Mouse (Mus musculus) layer of hippocampus, adult 11-12 months (tissue): ENCODE measurements around the gene Notch2.

Experiments
- DNase-seq: peaks from one replicate; pipeline ENCODE4 v3.0.0; 2022; ENCODE audit warnings: low spot score

Notch2 gene

DNA sequence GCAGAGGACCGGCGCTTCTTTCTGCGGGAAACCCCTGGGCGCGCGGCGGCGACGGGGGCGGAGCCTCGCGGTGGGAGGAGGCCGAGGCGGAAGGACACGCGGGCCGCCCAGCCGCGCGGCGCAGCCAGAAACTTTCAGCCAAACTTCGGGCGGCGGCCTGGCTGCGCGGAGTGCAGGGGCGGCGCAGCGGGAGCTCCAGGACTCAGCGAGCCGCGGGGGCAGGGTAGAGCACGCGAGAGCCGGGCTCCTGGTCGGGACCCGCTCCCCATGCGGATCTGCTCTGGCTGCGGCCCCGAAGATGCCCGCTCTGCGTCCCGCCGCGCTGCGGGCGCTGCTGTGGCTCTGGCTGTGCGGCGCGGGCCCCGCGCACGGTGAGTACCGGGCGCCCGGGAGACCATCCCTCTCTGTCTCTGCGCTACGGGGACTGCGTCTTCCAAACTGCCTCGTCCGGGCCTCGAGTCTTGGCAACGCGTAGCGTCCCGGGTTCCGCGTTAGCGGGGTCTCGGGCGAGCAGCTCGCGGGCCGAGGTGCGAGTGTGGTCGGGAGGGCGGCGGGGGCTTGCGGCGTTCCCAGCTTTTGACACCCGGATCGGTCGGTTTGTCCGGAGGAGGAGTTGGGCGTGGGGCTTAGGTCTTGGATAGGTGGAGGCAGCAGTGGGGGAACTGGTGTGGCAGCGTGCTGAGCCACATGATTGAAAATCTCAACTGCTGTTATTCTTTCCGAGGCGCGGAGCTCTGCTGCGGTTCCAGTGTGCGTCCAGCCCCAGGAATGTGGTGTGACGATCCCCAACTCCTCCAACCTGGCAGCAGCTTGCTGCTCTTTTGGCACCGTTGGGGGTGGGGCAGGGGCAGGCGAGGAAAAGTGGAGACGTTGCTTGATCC is at the start of gene Notch2:
Gene Notch2, plus strand, starts transcription at position 127 of the 881 bp plus-strand sequence.
- peak; percentile 93 for DNase-seq

DNA sequence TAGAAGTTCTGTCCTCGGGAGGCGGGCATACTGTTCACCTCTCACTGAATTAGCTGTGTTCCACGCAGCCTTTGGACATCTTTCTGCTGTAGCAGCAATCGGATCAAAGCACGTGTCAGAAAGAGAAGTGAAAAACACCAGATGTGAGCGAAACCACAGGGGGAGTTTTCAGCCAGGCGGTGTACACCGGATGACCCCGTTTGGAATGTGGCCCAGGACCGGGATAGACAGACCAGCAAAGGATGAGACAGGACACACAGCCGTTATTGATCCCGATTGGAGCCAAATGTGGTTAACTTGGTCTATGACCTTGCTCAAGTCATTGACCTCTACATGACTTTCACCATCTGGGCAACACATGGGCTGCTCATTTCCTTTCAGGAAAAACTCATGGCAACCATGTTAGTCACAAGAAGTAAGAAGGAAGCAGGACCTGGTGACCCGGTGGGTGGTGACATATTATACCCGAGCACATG is 48.4 kb upstream of the Notch2 start:
- peak; percentile 34 for DNase-seq

DNA sequence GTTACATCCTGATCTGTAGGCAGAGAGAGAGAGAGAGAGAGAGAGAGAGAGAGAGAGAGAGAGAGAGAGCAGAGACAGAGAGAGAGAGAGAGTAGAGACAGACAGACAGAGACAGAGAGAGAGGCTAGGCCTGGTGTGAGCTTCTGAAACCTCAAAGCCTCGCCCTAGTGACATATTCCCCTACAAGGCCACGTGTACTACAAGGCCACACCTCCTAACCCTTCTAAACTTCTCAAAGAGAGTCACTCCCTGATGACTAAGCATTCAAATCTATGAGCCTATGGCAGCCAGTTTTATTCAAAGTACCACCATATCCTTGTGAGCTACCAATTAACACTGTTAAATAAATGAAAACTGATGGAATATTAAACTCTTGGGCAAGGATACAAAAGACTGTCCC is 45.7 kb upstream of the Notch2 start:
- DNase-seq: no peak

DNA sequence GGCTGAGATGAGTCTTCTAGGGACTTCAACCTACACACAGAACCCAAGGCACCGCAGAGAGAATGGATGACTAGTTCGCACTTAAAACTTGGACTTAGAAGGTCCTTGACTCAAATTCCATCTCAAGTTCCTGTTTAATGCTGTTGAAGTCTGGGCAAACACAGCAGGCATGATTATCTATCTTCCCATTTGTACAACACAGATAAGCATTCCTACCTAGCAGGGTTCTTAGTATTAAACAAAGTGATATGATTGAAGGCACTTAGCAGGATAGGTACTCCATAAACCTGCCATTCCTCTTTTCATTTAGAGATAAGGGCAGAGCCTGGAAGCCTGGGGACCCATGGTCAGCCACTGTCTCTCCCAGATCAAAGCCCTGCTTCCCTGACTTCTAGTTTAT is 45.1 kb upstream of the Notch2 start:
- no peak for DNase-seq

DNA sequence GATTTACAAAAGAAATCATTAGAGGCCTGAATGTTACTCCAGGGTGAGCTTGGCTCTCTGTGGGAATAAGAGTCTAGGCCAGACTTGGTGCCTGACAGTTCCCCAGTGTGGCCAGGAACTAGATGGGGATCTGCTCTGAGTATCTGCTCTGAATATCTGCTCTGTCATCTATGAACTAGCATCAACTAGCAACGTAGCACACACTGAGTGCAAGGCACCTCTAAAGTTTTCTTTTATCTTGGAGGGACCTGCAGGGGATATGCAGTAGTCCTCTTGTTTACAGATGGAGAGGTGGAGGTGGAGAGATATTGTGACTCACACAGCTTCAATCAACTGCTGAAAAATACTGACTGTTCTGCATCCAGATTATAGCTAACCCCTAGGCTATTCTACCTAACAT is 44.3 kb upstream of the Notch2 start:
- no peak for DNase-seq

DNA sequence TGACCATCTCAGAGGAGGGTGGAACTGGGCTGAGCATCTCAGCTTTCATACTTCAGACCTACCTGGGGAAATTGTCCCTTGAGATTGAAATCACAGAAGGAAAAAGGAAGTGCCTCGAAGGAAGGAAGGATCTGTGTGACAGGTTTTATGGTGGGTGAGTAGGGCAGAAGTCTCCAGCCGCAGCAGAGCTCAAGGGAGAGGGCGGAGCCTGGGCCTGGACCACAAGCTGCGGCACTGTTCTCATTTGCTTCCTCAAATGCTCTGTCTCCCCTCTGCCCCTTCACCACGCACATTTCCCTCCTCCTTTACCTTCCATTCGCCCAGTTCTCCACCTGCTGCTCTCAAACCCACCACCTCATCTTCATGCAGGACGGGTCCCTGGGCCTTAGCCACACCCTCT is 42.2 kb upstream of the Notch2 start:
- no peak for DNase-seq

DNA sequence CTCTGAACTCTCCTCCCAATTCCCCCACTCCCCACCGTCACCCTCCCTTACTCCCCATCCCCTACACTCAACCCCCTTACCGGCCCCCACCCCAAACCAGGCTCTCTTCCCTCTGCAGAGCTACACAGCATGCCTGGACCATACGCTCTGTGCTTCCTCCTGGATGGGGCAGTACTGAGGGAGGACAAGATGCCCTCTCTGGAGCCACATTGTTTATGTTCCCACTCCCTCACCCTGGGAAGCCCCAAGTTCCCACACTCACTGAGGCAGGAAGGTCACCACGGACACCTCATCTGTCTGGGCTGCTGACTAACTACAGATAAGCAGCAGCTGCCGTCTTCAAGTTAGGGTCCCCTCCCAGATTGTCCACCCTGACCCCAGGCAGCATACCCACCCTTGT is 41.1 kb upstream of the Notch2 start:
- no peak for DNase-seq

DNA sequence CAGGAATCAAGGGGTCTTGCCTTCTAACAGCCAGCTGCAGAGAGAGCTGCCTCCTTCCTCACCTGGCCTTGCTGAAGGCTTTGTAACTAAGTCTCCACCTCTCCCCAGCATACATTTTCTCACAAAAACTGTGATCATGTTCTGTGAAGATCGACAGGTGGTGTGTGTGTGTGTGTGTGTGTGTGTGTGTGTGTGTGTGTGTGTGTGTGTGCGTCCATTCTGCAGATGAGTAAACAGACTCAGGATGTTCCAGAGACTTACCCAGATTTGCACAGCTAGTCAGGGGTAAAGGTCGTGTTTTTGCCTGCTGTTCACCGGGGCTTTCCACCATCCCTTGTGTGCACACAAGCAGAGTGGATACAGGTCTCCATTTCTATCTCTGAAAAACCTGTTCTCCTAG is 40.6 kb upstream of the Notch2 start:
- no peak for DNase-seq

DNA sequence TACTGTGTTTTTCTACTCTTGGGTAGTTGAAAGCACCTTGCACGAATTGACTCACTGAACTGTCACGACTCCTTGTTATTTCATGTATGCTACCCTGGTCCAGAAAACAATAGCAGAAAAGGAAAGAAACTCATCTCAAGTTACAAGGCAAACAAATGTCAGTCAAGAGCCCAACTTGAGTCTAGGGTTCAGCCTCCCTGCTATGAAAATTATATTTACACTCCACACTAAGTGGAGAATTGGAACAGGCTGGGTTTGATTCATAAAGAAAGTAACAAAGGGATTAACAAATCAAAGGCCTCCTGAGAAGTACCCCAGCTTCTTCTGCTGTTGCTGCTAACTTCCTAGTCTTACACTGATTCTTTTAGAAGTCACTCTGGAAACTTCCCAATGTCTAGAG is 40.0 kb upstream of the Notch2 start:
- no peak for DNase-seq

DNA sequence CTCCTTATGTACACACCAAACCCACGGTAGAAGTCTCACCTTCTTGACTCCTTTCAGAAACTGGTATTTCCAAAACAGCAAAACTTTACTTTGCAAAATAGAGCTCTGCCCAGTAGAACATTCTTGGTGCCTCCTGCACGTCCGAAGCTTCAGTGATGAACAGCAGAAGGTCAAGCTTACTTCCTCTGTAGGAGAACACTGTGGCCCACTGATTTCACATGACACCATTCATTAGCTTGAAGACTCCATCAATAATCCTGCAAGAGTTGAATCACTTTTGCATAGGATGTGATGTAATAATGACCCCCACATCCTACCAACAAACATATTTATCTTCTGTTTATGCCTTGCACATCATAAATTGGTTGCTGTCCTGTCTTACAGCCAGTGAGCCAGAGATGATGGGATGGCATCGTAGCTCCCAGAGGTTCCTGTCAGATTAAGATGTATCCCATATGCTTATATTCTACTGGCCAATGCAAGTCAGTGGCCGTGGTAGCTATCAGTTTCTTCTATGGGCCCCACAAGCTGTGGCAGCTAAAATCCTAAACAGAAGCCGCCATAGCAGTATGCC is 39.0 kb upstream of the Notch2 start:
- DNase-seq: no peak

DNA sequence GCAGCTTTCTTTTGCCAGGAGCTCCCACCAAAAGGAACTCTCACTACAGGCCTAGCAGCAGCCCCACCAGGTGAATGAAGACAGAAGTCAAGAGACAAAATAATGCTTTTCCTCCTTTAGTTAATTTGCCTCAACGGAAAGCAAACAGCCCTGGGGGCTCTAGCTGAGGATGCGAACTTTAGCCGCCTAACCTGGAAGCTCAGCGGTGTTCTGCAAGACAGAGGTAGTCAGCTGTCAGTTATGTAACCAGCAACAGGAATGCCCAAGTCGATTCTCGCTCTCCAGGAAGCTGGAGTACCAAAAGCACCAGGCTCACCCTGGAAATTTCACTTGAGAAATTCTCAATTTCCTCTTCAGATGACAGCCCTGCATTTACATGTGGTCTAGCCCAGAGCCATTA is 36.6 kb upstream of the Notch2 start:
- DNase-seq: no peak

DNA sequence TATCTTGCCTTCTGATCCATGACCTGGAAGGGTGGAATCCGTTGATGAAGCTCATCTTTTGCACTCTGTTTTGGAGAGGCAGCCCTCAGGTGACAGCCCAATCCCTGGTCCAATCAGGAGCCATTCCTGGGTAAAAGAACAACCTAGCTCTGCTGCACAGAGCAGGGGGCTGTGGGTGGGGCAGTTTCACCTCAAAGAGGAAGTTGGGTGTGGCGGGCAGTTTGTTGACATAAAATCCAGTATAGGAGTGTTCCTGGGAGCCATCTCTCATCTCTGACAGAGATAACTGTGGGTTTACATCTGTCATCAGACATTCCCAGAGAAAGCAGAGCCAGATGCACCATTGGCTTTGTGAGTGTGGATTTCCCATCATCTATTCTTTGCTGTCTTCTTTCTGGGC is 34.6 kb upstream of the Notch2 start:
- DNase-seq: no peak

DNA sequence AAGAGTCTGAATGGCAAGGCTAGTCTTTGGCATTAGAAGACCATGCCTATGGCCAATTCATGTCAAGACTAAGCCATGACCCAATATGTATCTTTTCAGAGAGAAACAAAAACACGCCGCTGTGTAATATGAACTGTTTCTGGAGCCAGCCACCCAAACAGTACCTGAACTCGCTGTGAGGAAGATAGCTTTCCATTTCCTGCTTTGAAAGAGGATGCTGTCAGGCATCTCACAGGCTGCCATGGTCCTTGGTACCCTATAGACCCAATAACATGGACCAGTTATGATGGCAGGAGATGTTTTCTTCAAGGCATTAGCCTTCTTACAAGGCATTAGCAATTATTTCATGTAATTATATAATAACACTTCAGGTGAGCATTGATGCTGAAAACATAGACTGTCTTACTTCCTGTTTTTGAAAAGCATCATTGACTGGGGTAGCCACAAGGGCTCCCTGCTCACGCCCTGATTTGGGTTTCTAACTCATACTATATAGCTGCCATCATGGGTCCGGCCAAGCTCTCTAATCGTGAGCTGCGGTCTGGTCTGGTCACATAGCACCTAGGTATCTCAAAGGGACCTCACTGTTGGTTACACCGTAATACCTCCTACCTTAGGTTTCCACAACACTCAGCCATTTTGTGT is 32.5 kb upstream of the Notch2 start:
- DNase-seq: no peak

DNA sequence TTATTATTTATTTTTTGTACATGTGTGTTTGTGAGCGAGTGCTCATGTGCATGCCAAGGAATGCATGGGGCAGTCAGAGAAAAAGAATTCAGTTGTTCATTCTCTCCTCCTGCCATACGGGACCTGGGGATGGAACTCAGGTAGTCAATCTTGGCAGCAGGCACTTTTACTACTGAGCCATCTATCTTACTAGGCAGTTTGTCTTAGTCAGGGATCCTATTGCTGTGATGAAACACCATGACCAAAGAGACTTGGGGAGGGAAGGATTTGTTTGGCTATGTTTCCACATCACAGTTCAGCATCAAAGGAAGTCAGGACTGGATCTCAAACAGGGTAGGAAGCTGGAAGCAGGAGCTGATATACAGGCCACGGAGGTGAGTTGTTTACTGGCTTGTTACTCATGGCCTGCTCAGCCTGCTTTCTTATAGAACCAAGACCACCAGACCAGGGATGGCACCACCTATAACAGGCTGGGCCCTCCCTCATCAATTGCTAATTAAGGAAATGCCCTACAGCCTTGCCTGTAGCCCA is 31.9 kb upstream of the Notch2 start:
- DNase-seq: no peak

DNA sequence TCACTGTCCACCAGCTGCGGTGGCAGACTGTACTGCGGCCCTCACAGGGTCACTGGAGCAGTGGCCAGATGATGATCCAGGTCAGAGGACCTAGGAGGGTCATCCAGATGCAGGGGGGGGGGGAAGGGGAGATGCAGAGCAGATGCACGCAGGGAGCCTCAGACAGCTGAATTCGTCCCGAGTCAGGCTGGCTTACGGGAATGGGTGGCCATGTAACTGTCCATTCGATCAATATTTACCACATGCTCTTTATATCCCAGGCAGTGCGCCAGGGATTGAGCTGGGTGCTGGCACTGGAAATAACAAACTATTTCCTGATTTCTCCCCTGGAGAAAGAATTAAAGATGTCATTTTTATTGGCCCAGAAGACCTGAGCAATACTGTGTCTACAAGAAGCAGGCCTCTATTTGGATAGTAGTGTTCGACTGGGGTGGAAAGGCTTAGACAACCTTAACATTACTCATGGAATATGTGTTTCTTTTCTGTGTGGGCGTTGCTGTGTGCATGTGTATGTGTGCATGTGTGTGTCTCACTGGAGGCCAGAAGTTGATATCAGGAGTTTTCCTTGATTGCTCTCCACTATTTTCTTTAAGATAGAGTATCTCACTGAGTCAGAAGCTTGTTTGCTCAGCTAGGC is 28.3 kb upstream of the Notch2 start:
- DNase-seq: no peak

DNA sequence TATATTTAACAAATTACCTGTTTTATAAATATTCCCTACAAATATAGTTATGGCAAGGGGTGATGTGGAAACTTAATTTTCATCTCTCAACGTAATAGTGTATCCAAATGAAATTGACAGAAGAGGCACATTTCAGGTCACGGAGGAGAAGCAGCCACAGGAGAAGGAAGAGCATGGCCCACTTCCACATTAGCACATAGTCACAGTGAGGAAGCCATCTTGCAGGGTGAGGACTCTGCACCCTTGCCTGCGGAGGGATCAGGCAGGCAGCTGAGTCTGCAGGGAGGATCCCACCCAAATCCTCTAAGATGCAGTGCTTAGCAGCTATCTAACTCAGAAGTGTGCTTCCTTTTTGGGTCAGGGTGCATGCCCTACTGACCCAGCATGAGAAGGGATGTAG is 27.6 kb upstream of the Notch2 start:
- no peak for DNase-seq

DNA sequence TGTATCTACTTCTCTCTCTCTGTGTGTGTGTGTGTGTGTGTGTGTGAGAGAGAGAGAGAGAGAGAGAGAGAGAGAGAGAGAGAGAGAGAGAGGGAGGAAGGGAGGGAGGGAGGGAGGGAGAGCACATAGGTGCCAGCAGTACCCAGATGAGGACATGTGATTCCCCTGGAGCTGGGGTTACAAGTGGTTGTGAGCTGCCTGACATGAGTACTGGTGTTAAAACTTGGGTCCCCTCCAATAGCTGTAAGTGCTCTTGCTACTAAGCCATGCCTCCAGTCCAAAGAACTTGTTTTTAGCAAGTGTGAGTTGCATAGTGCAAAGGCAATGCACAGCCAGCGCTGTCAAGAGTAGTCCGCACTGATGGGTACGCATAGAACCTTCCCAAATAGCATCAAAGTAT is 26.2 kb upstream of the Notch2 start:
- DNase-seq: no peak

DNA sequence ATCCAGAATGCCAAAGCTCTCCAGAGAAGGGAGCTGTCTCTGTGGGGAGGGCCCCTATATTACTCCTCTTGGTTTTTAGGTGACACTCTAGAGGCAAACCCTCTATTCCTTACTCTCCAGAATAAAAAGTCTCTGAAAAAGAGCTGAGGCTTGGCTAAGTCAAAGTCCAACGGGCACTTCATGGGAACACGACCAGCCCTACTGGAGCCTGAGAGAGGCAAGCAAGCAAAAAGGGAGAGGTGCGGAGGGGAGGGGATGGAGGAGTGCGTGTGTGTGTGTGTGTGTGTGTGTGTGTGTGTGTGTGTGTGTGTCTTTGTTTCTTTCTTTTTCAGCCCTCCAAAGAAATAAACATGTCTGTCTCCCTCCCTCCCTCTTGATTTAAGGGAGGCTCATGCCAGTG is 24.6 kb upstream of the Notch2 start:
- no peak for DNase-seq

DNA sequence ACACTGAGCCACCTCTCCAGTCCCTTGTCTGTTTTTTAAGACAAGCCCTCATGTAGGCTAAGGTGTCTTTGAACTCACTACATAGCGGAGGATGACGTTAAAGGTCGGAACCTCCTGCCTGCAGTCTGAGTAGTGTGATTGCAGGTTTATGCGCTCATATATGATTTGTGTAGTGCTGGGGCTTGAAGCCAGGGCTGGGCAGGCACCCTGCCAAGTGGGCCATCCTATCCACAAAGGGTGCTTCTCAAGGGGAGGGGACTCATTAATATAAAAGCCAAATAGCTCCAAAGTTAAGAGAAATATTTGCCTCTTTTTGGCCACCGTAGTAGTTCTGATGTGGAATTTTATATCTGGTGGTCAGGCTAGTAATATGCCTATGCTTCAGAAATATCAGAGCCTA is 22.8 kb upstream of the Notch2 start:
- no peak for DNase-seq

DNA sequence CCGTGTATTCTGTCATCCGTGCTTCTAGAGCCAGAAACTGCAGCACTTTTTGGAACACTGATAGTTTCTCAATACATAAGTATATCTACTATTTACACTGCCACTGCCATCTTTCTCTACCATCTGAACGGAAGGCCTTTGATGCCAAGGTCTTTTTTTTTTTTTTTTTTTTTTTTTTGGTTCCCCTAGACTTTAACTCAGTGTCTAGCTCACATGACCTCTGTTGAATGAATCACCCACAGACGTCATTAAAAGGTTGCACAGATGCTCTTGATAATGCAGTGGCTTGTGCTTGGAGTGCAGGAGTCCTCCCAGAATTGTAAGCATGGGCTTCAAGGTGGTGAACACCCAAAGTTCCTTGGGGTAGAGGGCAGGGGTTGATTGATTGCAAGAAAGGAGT is 21.0 kb upstream of the Notch2 start:
- DNase-seq: no peak

DNA sequence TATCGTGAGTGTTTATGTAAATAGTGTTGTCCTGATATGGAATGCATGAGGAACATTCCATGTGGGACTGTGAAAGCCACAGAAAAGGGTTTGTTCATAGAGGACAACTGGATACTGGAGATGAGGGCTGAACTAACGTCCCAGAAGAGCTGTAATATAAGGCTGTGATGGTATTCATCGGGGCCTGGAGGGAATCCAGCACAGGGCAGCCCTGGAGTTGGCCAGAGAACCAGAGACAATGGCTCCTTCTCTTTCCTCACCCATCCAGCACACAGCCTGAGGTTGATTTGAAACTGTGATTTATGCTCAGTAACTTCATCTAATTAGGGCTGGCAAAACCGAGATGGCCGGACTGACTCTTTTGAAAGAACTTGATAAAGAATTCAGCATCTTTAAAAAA is 20.1 kb upstream of the Notch2 start:
- DNase-seq: no peak

DNA sequence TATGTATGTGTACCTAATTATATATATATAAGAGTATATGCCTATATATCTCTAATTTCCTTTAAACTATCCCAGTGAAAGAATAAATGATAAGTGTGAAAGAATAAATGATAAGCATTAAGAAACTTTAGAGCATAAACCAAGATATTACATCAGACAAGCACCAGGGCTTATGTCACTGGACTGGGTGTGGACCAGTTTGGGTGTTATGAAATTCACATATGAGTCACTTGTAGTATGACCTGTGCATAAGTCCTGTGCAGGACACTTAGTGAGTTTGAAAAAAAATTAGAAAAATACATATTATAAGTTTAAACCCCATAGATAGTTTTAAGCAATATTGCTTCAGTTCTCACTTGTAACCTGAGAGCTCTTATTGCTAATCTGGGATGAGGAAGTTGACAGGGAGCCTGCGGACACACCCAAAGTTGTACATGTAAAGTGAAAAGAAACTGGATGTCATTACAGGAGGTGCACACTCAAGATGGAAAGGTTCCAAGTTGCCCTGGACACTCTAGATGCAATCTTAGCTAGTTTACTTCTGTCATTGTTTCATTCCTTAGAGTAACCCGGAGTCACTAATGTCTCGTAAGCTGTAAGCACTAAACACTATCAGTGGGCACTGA is 19.3 kb upstream of the Notch2 start:
- DNase-seq: no peak
